Mouse (Mus musculus): ENCODE data around the gene Mov10.
"Not testable (repeated sequence)": the region's sequence is repeated elsewhere in the genome, so short reads cannot be mapped to it uniquely, and the experiment has no call there.

Gene Mov10

DNA sequence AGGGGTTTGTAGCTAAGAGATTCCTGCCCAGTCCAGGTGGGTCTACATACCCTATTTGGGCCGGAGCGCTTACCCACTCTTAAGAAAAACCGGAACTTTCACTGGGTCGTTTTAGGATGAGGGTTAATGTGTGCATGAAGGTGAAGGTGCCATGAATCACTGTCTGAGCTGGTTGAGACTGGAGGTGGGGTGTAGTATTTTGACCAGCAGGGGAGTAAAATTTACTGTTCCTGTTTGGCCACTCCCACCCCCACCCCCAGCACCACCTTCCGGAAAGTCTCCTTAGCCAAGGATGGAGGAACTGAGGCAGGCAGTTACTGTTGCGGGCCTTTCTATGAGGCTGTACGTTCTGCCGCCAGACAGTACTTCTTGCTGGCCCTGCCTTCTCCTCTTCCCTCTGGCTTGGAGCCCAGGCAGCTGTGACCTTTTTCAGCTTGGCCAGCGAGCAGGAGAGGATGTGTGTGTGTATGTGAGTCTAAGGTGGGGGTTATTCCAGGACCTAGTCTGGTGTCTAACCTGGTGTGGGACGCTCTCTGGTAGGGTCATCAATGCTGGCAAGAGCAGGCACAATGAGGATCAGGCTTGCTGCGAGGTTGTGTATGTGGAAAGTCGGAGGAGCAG is 36.2 kb downstream of the Mov10 start:
- DNase-seq (ENCODE audit: low read depth in 1 of 2, low spot score in 2 of 2): no peak

- DNase-seq (ENCODE audit: low read depth in 1 of 2, low spot score in 2 of 2): no peak
Measured at GRCm38 (mm10) chr3:104781471-104781903, 36.9 kb downstream of the Mov10 start, which contains the start of gene Fam19a3. TSS of gene Fam19a3 (minus strand) at chr3:104781840.

DNA sequence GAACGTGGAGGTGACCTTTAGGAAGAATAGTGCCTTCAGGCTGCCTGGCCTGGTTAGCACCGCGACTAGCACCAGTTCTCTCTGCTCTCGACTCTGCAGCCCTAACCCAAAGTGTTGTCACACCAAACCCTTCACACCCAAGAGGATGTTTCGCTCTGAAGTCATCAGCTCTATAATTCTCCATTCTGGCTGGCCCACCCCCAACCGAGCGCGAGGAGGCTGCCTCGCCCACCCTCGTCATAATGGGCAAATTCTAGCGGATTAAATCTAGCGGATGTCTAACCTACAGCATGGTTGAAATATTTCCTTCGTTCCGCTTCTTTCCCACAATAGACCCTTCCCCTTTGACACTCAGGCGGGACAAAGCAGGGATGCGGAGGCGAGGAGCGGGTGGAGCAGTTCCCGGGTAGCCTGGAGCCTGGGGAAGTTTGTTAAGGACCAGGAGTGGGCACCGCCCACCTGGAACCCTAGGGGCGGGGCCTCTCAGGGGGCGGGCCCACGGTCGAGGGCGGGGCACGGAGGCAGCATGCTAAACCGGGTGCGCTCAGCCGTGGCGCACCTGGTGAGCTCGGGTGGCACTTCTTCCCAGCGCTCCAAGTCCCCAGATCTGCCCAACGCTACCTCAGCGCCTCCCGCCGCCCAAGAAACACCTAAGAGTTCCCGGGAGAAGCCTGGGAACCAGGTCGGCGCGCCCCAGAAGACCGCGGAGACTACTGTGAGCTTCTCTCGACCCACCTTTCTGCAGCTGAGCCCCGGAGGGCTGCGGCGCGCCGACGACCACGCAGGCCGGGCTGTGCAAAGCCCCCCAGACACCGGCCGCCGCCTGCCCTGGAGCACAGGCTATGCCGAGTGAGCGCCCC is 37.6 kb downstream of the Mov10 start, which contains the start of gene Ppm1j:
TSS of gene Ppm1j (plus strand) at position 496 of the 860 bp plus-strand sequence.
- no peak for DNase-seq (ENCODE audit: low read depth in 1 of 2, low spot score in 2 of 2)

DNA sequence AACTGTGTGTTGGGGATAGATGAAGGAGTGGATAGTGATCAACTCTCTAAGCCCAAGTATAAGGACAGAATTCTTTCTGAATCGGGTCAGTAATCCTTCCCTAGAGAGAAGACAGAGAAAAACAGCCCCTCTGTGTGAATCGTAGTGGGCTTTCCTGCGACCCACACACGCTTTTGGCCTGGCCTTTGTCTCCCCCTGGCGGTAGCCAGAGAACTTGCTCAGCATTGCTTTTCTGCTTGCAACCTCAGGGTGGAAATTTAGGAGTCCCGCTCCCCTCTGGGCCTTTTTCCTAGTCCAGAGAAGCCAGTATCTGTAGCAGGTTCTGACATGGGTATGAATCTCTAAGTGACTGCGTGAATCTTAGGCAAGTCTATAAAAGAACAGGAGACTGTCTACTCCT is 38.4 kb downstream of the Mov10 start:
- no peak for DNase-seq (ENCODE audit: low read depth in 1 of 2, low spot score in 2 of 2)

DNA sequence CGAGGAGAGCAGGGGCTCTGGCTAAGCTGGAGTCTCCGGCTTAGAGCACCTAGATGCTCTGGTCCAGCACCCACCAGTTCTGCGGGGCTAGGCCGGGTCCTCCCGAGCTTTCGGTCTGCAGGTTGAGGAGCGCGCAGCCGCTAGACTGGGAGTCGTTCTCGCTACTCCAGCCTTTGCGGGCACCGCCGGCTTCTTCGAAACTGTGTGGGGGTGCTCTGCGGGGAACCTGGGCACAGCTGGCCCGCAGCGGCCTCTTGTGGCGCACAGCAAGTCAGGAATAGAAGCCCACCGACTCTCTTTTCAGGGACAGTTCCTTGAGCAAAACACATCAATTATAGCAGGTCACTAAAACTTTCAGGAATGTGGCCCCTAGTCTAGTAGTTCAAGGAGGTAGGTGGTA is 41.0 kb downstream of the Mov10 start:
- no peak for DNase-seq (ENCODE audit: low read depth in 1 of 2, low spot score in 2 of 2)

DNA sequence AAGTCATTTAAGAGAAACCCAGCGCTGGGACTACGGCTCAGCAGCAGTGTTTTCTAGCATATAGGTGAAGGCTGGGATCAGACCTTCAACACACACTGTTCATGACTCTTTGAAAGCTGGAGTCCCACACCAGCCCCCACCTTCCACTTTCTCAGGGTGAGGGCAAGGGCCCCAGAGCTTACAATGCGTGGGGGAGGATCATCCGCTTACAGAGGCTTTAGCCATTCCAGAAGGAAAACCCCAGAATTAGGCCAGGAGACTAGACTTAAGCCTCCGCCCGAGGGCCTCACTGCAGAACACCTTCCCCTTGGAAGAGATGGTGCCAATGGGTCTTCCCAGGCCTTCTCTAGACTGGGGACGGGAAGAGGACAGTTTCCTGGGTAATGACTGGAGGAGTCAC is 45.1 kb downstream of the Mov10 start:
- DNase-seq (ENCODE audit: low read depth in 1 of 2, low spot score in 2 of 2): no peak

DNA sequence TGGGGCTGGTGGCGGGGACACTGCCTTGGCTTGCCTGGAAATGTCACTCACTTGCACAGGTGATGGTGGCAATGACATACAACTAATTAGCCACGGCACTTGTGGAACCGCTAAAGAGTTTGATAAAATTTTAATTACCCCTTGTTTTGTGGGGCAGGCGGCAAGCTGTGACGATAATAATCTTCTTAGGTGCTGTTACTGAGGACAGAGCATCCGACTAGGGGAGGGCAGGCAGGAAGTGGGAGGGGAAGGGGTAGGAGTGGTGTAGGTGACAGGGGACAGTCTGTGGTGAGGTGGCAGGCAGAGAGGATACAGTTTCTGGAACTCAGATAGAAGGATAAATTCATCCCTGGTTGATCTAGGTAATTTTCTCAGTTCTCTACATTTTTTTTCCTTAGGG is 46.9 kb downstream of the Mov10 start:
- DNase-seq (ENCODE audit: low read depth in 1 of 2, low spot score in 2 of 2): no peak

DNA sequence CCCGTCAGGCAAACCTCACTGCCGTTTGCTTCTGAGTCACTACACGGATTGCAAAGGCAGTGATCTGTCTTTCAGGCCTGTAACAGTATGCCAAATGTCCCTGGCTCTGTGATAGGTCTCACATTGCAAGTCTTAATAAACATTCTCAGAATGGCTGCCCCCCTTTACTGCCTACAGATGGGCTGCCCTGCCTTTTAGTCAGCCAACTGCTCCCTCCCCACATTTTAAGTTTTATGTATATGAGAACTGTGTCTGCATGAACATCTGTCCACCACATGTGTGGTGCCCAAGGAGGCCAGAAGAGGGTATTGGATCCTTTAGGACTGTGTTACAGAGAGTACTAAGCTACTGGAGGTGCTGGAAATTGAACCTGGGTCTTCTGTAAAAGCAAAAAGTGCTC is 47.4 kb downstream of the Mov10 start:
- no peak for DNase-seq (ENCODE audit: low read depth in 1 of 2, low spot score in 2 of 2)

DNA sequence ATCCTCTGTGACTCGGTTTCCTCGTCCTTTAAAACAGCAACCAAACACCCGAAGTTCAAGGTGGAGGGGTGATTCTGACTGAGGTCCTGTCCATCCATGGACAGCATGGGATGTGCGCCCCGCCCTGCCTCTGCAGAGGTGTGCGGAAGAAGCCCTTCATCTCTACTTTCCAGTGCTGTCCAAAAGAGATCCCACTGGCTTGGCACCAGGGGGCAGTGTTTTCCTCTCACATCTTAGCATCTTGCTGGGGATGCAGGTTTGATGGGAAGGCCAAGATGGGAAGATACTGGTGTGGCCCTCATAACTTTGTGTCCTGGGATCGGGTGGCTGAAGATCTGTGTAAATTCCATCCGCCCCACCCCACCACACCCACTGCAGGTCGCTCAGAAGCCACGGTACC is 48.3 kb downstream of the Mov10 start:
- DNase-seq (ENCODE audit: low read depth in 1 of 2, low spot score in 2 of 2): no peak

GRCm38 (mm10) chr3:104769135-104769534 is 49.2 kb downstream of the Mov10 start:
- no peak for DNase-seq (ENCODE audit: low read depth in 1 of 2, low spot score in 2 of 2)

- no peak for DNase-seq (ENCODE audit: low read depth in 1 of 2, low spot score in 2 of 2)
Measured at GRCm38 (mm10) chr3:104767716-104768115, 50.6 kb downstream of the Mov10 start.

DNA sequence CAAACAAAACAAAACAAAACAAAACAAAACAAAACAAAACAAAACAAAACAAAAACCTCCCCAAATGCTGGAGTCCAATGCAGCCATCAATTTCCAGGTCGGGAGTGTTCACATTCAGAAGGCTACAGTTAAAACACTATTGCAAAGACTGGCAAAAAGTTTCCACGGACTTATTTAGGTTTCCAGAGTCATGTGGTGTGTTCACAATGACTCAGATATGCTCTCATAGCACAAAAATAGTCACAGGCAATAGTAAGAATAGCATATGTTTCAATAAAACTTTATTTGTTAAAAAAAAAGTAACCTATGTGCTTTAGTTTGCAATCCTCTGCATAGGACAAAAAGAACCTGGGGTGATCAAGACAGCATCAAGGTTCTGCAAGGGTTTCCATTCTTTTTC is 51.2 kb downstream of the Mov10 start:
- no peak for DNase-seq (ENCODE audit: low read depth in 1 of 2, low spot score in 2 of 2)

DNA sequence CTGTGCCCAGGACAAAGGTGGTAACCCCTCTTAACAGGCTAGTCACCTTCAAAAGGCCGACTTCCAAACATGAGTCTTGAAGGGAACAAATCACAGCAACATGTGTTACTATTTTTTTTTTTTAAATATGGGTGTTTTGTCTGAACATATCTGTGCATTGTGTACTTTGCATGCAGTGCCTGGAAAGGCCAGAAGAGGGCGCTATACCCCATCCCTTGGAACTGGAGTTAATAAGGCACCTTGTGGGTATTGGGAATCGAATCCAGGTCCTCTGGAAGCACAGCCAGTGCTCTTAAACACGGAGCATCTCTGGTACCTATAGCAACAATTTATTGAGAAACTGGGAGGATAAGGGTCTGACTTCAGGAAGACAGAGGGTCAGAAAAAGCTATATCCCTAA is 53.3 kb downstream of the Mov10 start:
- DNase-seq (ENCODE audit: low read depth in 1 of 2, low spot score in 2 of 2): no peak

DNA sequence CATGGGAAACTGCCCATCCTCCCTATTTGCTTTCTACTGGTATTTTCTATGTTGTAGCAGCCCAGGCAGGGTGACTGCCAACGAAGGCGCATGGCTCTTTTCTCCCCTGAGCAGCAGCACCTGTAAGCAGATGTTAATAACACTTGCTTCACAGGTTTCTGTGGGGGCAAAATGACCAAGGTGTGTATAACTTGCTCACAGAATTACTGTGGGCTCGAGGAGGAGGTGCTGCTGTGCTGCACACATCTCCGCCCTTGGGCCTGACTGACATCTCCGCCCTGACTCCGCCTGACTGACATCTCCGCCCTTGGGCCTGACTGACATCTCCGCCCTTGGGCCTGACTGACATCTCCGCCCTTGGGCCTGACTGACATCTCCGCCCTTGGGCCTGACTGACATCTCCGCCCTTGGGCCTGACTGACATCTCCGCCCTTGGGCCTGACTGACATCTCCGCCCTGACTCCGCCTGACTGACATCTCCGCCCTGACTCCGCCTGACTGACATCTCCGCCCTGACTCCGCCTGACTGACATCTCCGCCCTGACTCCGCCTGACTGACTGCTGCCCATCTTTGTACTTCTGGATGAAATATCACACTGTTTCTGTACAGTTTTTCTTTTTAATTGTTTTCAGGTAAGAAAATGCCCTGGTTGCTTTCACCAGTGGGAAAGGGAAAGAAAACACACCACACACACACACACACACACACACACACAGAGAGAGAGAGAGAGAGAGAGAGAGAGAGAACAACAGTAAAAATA is 56.1 kb downstream of the Mov10 start:
- not testable (repeated sequence) for DNase-seq (ENCODE audit: low read depth in 1 of 2, low spot score in 2 of 2)

DNA sequence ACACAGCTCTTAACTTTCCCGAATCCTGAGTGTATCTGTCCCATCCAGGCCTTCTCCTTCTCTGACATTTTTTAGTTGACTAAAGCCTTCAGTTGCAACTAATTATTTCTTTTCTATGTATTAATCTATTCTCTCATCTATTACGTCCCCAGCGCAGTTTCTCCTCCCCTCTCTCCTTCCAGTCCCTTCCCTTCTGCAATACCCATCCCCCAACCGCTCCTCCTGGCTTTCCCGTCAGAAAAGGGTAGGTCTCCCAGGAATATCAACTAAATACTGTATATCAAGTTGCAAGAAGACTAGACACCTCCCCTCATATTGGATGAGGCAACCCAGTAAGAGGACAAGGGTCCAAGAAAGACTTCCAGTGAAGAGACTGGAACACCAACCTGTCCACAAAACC is 59.5 kb downstream of the Mov10 start:
- DNase-seq (ENCODE audit: low read depth in 1 of 2, low spot score in 2 of 2): no peak

DNA sequence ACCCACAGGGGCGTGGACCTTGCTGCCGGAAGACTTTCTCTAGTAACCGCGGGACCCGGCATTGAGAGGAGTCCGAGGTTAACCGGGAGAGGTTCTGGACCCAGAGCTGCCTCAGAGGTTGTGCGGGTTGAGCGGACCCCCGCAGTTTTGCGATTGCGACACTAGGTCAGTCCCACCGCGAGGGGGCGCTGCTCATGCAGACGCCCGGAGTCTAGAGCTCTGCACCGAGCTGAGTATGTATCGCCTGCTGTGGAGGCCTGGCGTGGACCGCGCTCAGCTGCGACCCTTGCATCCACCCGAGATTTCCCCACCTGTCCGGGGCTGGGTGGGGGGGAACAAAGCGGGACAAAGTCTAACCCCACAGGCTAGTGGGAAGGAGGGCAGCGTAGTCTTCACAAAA is 60.0 kb downstream of the Mov10 start:
- no peak for DNase-seq (ENCODE audit: low read depth in 1 of 2, low spot score in 2 of 2)

- DNase-seq (ENCODE audit: low read depth in 1 of 2, low spot score in 2 of 2): not testable (repeated sequence)
Measured at GRCm38 (mm10) chr3:104752845-104753244, 65.5 kb downstream of the Mov10 start.

Data from monocyte, adult 2 months (primary cell).